Mouse (Mus musculus) heart, embryonic 14.5 days (tissue): ENCODE measurements at regions not wholly inside any gene's neighbourhood (a gene's known extent, or its start where the extent isn't known, plus 50 kb on each side); places are given as distances from the start of the nearest gene placed in this dataset.
A peak's percentile ranks its signal among the peaks of the same experiment; 100 is the strongest.

Source experiments
- ATAC-seq: fragments of 200-750 bp; cut with Nextera tagmentation; 2 replicates; pipeline ENCODE4 v1.8.0; 2017; ENCODE audit warnings: low read depth, moderate TSS enrichment; ENCODE audit not compliant: insufficient number of reproducible peaks, insufficient read depth, low FRiP score
- H3K27ac ChIP-seq, 2 experiments: fragments of 200-500 bp in 1 of 2; fragments of 300-500 bp in 1 of 2; sonication (generic) in 1 of 2; replicated peaks in 1 of 2; 2 replicates each; pipeline ENCODE4 v1.5.1; 2012 to 2014; ENCODE audit warnings: low read depth in 2 of 2, low read length in 2 of 2, control low read depth in 1 of 2, mild to moderate bottlenecking in 1 of 2, mixed read lengths in 1 of 2; ENCODE audit not compliant: control insufficient read depth in 1 of 2, insufficient read depth in 1 of 2
- H3K27me3 ChIP-seq: fragments of 300-500 bp; sonication (generic); 2 replicates; pipeline ENCODE4 v1.6.1; 2014; ENCODE audit warnings: mild to moderate bottlenecking, low read length, control low read depth; ENCODE audit not compliant: control insufficient read depth, insufficient read depth
- H3K36me3 ChIP-seq: fragments of 300-500 bp; sonication (generic); 2 replicates; pipeline ENCODE4 v1.6.1; 2014; ENCODE audit warnings: mild to moderate bottlenecking, control low read depth, low read length, mixed read lengths; ENCODE audit not compliant: control insufficient read depth, insufficient read depth
- H3K4me1 ChIP-seq, 2 experiments: fragments of 200-500 bp in 1 of 2; fragments of 300-500 bp in 1 of 2; sonication (generic) in 1 of 2; 2 replicates each; pipeline ENCODE4 v1.6.1; 2012 to 2014; ENCODE audit warnings: low read length in 2 of 2, control low read depth in 1 of 2, mixed read lengths in 1 of 2; ENCODE audit not compliant: control insufficient read depth in 2 of 2, insufficient read depth in 2 of 2
- H3K4me2 ChIP-seq: fragments of 300-500 bp; sonication (generic); 2 replicates; pipeline ENCODE4 v1.6.1; 2014; ENCODE audit warnings: mild to moderate bottlenecking, low read length
- H3K4me3 ChIP-seq, 2 experiments: fragments of 200-500 bp in 1 of 2; fragments of 300-500 bp in 1 of 2; sonication (generic) in 1 of 2; 2 replicates each; pipeline ENCODE4 v1.5.1; 2012 to 2014; ENCODE audit warnings: low read length in 2 of 2, mild to moderate bottlenecking in 2 of 2, control low read depth in 1 of 2, low read depth in 1 of 2, moderate library complexity in 1 of 2; ENCODE audit not compliant: control insufficient read depth in 1 of 2, insufficient read depth in 1 of 2
- H3K9ac ChIP-seq: fragments of 300-500 bp; sonication (generic); 2 replicates; pipeline ENCODE4 v1.6.1; 2014; ENCODE audit warnings: mild to moderate bottlenecking, low read length
- H3K9me3 ChIP-seq: fragments of 300-500 bp; sonication (generic); 2 replicates; pipeline ENCODE4 v1.6.1; 2016; ENCODE audit warnings: low read length, control low read depth; ENCODE audit not compliant: control insufficient read depth
- WGBS: fragments of 180-500 bp; shearing (Covaris S2); extraction: QIAGEN DNeasy Blood & Tissue Kit; methylation state at CpG from one replicate; pipeline ENCODE4 v1.1.7; 2014; 5-methylcytosine and 5-hydroxymethylcytosine counted together

DNA sequence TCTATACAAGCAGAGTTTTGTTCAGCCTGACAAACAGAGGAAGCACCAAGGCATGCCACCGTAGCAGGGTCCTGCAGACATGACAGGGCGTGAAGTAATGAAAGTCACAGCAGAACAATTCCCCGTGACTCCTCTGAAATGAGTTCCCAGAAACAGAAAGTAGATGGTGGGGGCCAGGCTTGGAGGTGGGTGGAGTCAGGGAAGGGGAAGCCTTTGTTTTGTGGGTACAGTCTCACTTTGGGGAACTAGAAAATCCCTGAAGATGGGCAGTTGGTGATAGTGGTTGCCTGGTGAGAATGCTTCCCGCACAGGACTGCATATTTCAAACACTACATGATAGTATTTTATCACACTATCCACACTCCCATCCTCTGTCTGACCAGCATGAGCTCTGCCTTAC lies 100.4 kb upstream of the Afdn start:
- Histone ChIP-seq H3K9me3 (no peaks in the 10 kb centered on the region), H3K9ac (no peak overlapping the region), H3K36me3 (no peaks in the 10 kb centered on the region), H3K27me3 (no peaks in the 10 kb centered on the region), H3K27ac (no peak overlapping the region), H3K4me1 (peaks cover 42 to 49% of the 10 kb centered on the region in 2 experiments), H3K4me3 (no peak overlapping the region), H3K4me2 (no peak overlapping the region)
- ATAC-seq: no peak
- 78% methylated on average over 4 of the region's 4 CpGs for WGBS

GRCm38 (mm10) chr17:13661023-13661422 lies 99.3 kb upstream of the Afdn start:
- Histone ChIP-seq H3K36me3 (no peaks in the 10 kb centered on the region), H3K9ac (no peak overlapping the region), H3K4me1 (peaks cover 41 to 46% of the 10 kb centered on the region in 2 experiments), H3K27me3 (no peaks in the 10 kb centered on the region), H3K27ac (peak overlapping the region in 1 of 2 experiments; percentile 12; a peak in 1 of 4 replicates), H3K9me3 (no peaks in the 10 kb centered on the region), H3K4me3 (no peak overlapping the region), H3K4me2 (no peak overlapping the region)
- WGBS: 60% methylated on average over 8 of the region's 8 CpGs
- no peak for ATAC-seq

DNA sequence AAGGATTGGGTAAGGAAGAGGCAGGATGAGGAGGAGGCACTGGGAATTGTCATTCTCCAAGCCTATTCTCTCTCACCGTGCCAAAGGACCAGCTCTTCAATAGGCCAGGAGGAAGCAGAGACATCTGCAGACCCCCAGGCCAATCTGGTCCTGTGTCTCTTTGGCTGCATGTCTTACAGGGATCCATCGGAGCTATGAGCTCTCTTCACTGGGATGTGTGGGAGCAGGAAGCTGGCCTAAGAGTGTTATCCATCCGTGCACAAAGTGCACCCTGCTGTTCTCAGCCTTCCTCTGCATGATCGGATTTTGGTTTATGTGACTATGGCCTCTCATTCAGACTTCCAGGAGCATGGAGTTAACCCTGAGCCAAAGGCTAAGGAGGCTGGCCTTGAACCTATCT lies 98.2 kb upstream of the Afdn start:
- peaks cover 36 to 40% of the 10 kb centered on the region in 2 experiments for H3K4me1 ChIP-seq
- no peak overlapping the region for H3K4me3 ChIP-seq
- no peak overlapping the region for H3K9ac ChIP-seq
- H3K36me3 ChIP-seq: no peaks in the 10 kb centered on the region
- H3K4me2 ChIP-seq: no peak overlapping the region
- no peaks in the 10 kb centered on the region for H3K9me3 ChIP-seq
- no peaks in the 10 kb centered on the region for H3K27me3 ChIP-seq
- no peak for ATAC-seq
- no peak overlapping the region for H3K27ac ChIP-seq
- WGBS: 65% methylated on average over 4 of the region's 4 CpGs
